Mouse (Mus musculus) stomach, embryonic 16.5 days (tissue): ENCODE measurements around the gene Them4. TPM values are rescaled to one million over a fixed set of nuclear protein-coding genes. Genes with fewer than 3 reads are reported as not detected.
A peak's percentile ranks its signal among the peaks of the same experiment; 100 is the strongest.

ENCODE experiments used
- ATAC-seq: fragments of 200-750 bp; cut with Nextera tagmentation; 2 replicates; pipeline ENCODE4 v1.8.0; 2017; ENCODE audit warnings: moderate number of reproducible peaks, moderate TSS enrichment; ENCODE audit not compliant: insufficient read depth, low FRiP score
- H3K27ac ChIP-seq: fragments of 300-500 bp; sonication (generic); 2 replicates; pipeline ENCODE4 v1.5.1; 2014; ENCODE audit warnings: low read length
- H3K27me3 ChIP-seq: fragments of 300-500 bp; sonication (generic); 2 replicates; pipeline ENCODE4 v1.6.1; 2014; ENCODE audit warnings: low read length, control low read depth, mixed read lengths; ENCODE audit not compliant: control insufficient read depth, insufficient read depth
- H3K36me3 ChIP-seq: fragments of 300-500 bp; sonication (generic); 2 replicates; pipeline ENCODE4 v1.6.1; 2014; ENCODE audit warnings: low read length; ENCODE audit not compliant: control insufficient read depth, insufficient read depth
- H3K4me1 ChIP-seq: fragments of 300-500 bp; sonication (generic); 2 replicates; pipeline ENCODE4 v1.6.1; 2014; ENCODE audit warnings: low read length, control low read depth, mixed read lengths; ENCODE audit not compliant: control insufficient read depth, insufficient read depth
- H3K4me2 ChIP-seq: fragments of 300-500 bp; sonication (generic); 2 replicates; pipeline ENCODE4 v1.6.1; 2014; ENCODE audit warnings: low read depth, low read length, mixed read lengths
- H3K4me3 ChIP-seq: fragments of 300-500 bp; sonication (generic); replicated peaks from 2 replicates; pipeline ENCODE4 v1.5.1; 2014; ENCODE audit warnings: mild to moderate bottlenecking, low read length
- H3K9ac ChIP-seq: fragments of 300-500 bp; sonication (generic); 2 replicates; pipeline ENCODE4 v1.6.1; 2014; ENCODE audit warnings: low read length
- H3K9me3 ChIP-seq: fragments of 300-500 bp; sonication (generic); replicated peaks from 2 replicates; pipeline ENCODE4 v1.6.1; 2016; ENCODE audit warnings: low read length, control low read depth; ENCODE audit not compliant: control insufficient read depth
- WGBS: fragments of 180-500 bp; shearing (Covaris S2); extraction: QIAGEN DNeasy Blood & Tissue Kit; methylation state at CpG from one replicate; pipeline ENCODE4 v1.1.7; 2014; 5-methylcytosine and 5-hydroxymethylcytosine counted together
- polyA plus RNA-seq: library from polyadenylated mRNA; unstranded; fragments of >200 nt; fragmentation: Nextera tagmentation; extraction: Ambion mirVana; gene quantifications from 2 replicates; pipeline ENCODE4 v1.2.1, GENCODE M21; 2015

The Them4 gene
- polyA plus RNA-seq, 1 experiment from 2014 or later, result 12.6 TPM

DNA sequence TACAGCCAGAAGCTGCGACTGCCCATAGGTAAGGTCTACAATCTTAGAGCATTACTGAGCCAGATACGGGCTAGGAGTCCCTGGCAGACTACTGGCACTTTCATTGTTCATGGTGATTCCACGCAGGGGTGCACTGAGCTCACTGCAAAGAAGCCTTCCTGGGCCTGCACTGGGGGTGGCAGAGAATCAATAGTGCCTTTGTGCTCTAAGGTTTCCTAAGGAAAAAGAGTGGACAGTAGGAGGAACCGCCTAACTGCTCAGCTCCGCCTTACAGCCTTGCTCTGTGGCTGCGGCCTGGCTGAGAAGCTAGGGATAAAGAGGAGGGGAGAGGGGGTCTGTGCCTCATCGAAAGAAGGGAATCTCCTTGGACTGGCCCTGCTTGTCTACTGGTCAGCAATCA lies 52.2 kb downstream of the Them4 start, which contains the start of gene C2cd4d:
Gene C2cd4d (plus strand): TSS at position 301 of the 400 bp plus-strand sequence.
- 63% methylated on average over 7 of the region's 7 CpGs for WGBS
- Histone ChIP-seq H3K4me2 (peak within 1 kb of the TSS; percentile 92), H3K9ac (peak within 1 kb of the TSS; percentile 82), H3K9me3 (no peaks in the 10 kb centered on the region), H3K27me3 (no peaks in the 10 kb centered on the region), H3K36me3 (no peaks in the 10 kb centered on the region), H3K27ac (peak within 1 kb of the TSS; percentile 55; the same call in 1 of the 2 replicates), H3K4me1 (no peaks in the 10 kb centered on the region), H3K4me3 (peak within 1 kb of the TSS; percentile 57)
- no peak for ATAC-seq

- H3K4me3 ChIP-seq, result peak overlapping the region; percentile 57
- peak overlapping the region; percentile 82 for H3K9ac ChIP-seq
- ATAC-seq, result peak; percentile 36; the same call in 1 of the 2 replicates
- no peak overlapping the region for H3K27ac ChIP-seq
- no peaks in the 10 kb centered on the region for H3K27me3 ChIP-seq
- no peaks in the 10 kb centered on the region for H3K36me3 ChIP-seq
- peak overlapping the region; percentile 92 for H3K4me2 ChIP-seq
- H3K9me3 ChIP-seq, result no peaks in the 10 kb centered on the region
- WGBS, result 7% methylated on average over 96 of the region's 97 CpGs
- H3K4me1 ChIP-seq, result no peaks in the 10 kb centered on the region
Measured at GRCm38 (mm10) chr3:94363291-94364153, 53.6 kb downstream of the Them4 start.

- H3K4me1 ChIP-seq, result no peaks in the 10 kb centered on the region
- peak overlapping the region; percentile 82 for H3K9ac ChIP-seq
- peak overlapping the region; percentile 92 for H3K4me2 ChIP-seq
- no peak overlapping the region for H3K27ac ChIP-seq
- no peaks in the 10 kb centered on the region for H3K9me3 ChIP-seq
- ATAC-seq, result no peak
- H3K4me3 ChIP-seq, result peak overlapping the region; percentile 57
- no peaks in the 10 kb centered on the region for H3K27me3 ChIP-seq
- 4% methylated on average over 23 of the region's 23 CpGs for WGBS
- H3K36me3 ChIP-seq, result no peaks in the 10 kb centered on the region
Measured at GRCm38 (mm10) chr3:94364154-94364526, 54.3 kb downstream of the Them4 start.

GRCm38 (mm10) chr3:94366761-94367160 lies 56.9 kb downstream of the Them4 start:
- 14% methylated on average over 3 of the region's 3 CpGs for WGBS
- no peak overlapping the region for H3K9ac ChIP-seq
- peak; percentile 25; the same call in 1 of the 2 replicates for ATAC-seq
- H3K27me3 ChIP-seq, result no peaks in the 10 kb centered on the region
- H3K4me2 ChIP-seq, result no peak overlapping the region
- 0 out of 2 replicates have a peak, but pooled peaks cover 4% of the 10 kb centered on the region for H3K4me1 ChIP-seq
- no peak overlapping the region for H3K4me3 ChIP-seq
- H3K27ac ChIP-seq, result no peak overlapping the region; the same call in 1 of the 2 replicates
- H3K9me3 ChIP-seq, result no peaks in the 10 kb centered on the region
- H3K36me3 ChIP-seq, result no peaks in the 10 kb centered on the region

GRCm38 (mm10) chr3:94367511-94367910 lies 57.6 kb downstream of the Them4 start:
- WGBS, result 61% methylated on average over 6 of the region's 6 CpGs
- no peak for ATAC-seq
- Histone ChIP-seq H3K4me3 (no peak overlapping the region), H3K9me3 (no peaks in the 10 kb centered on the region), H3K27ac (peak overlapping the region; percentile 34; the same call in 1 of the 2 replicates), H3K27me3 (no peaks in the 10 kb centered on the region), H3K9ac (no peak overlapping the region), H3K4me1 (0 out of 2 replicates have a peak, but pooled peaks cover 4% of the 10 kb centered on the region), H3K4me2 (no peak overlapping the region), H3K36me3 (no peaks in the 10 kb centered on the region)

GRCm38 (mm10) chr3:94368631-94369030 lies 58.7 kb downstream of the Them4 start:
- H3K9me3 ChIP-seq, result no peaks in the 10 kb centered on the region
- ATAC-seq, result no peak
- 0 out of 2 replicates have a peak, but pooled peaks cover 4% of the 10 kb centered on the region for H3K4me1 ChIP-seq
- no peaks in the 10 kb centered on the region for H3K36me3 ChIP-seq
- H3K27me3 ChIP-seq, result no peaks in the 10 kb centered on the region
- no peak overlapping the region for H3K27ac ChIP-seq
- H3K4me3 ChIP-seq, result no peak overlapping the region
- H3K9ac ChIP-seq, result no peak overlapping the region
- H3K4me2 ChIP-seq, result no peak overlapping the region
- WGBS, result 65% methylated on average over 6 of the region's 6 CpGs

DNA sequence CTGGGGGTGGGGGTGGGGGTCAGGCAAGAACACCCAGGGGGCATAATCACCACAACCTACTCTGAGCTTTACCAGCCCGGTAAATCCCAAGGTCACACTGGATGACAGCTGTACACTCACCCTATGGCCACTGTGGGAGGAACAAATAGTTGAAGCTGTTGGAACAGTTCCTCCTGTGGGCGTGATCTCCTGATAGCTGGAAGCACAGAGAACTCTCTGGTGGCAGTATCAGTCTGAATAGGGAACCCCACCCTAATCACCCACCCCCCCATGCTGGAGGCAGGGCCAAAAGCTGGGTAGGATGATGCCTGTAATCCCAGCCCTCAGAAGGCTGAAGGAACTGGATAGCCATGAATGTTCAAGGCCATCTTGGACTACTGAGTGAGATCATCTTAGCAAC lies 59.8 kb downstream of the Them4 start:
- peak; percentile 3; the same call in 1 of the 2 replicates for ATAC-seq
- Histone ChIP-seq H3K4me1 (peaks cover 7% of the 10 kb centered on the region; the same call in 1 of the 2 replicates), H3K27me3 (no peaks in the 10 kb centered on the region), H3K9me3 (no peaks in the 10 kb centered on the region), H3K36me3 (no peaks in the 10 kb centered on the region), H3K27ac (no peak overlapping the region), H3K9ac (no peak overlapping the region), H3K4me2 (no peak overlapping the region), H3K4me3 (no peak overlapping the region)
- 40% methylated on average over 2 of the region's 2 CpGs for WGBS

DNA sequence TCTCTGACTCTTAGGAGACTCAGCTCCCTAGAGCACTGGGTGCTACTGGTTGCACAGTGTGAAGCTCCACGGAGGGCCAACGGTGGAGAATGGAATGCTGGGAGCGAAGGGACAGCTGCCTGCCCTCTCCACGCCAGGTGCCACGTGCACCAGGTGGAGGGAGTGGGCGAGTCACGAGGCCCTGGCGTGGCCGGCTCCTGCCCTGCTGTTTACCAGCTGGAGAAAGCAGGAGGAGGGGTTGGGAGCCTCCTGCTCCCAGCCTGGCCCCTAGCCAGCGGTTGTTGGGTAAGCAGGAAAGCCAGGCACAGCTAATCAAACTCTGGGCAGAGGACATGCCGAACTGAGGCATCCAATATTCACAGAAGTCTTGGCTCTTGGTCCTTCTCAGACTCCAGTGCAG lies 61.7 kb downstream of the Them4 start:
- ATAC-seq, result peak; percentile 74
- Histone ChIP-seq H3K4me3 (no peak overlapping the region), H3K27ac (no peak overlapping the region)

DNA sequence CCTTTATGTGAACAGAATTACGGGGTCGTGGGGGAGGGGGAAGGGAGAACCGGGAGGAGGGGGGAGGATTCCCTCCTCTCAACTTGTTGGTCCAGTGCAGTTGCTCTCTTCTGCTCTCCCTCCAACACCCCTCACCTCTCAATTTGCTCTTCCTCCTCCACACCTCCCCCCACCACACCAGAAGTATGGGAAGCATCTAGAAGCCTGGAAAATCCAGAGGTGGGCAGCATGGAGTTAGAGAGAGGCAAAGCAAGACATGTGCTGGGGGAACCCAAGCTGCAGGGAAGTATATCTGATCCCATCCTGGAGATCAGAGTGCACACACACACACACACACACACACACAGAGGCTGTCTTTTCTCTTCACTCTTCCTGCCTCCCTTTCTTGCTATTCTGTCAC lies 62.1 kb downstream of the Them4 start:
- Histone ChIP-seq H3K9me3 (no peaks in the 10 kb centered on the region), H3K4me2 (peak overlapping the region; percentile 47), H3K27ac (no peak overlapping the region), H3K36me3 (no peaks in the 10 kb centered on the region), H3K4me1 (peaks cover 7% of the 10 kb centered on the region; the same call in 1 of the 2 replicates), H3K4me3 (no peak overlapping the region), H3K27me3 (no peaks in the 10 kb centered on the region), H3K9ac (0 out of 2 replicates have a peak overlapping the region, but pooled peaks have one; percentile 17)
- no peak for ATAC-seq
- WGBS, result 2% methylated on average over 3 of the region's 3 CpGs

More for the DNA sequence above, 61.7 kb downstream of the Them4 start:
- Histone ChIP-seq H3K27me3 (no peaks in the 10 kb centered on the region), H3K4me1 (peaks cover 7% of the 10 kb centered on the region; the same call in 1 of the 2 replicates), H3K36me3 (no peaks in the 10 kb centered on the region), H3K9ac (0 out of 2 replicates have a peak overlapping the region, but pooled peaks have one; percentile 17), H3K9me3 (no peaks in the 10 kb centered on the region), H3K4me2 (peak overlapping the region; percentile 31)
- WGBS, result 4% methylated on average over 11 of the region's 11 CpGs
